In genomic region chr5:65536751-65537419, GRCm38 (mm10) we compare ENCODE assay signal across 8 mouse cellular contexts. TPM values are rescaled to one million over a fixed set of nuclear protein-coding genes. Genes with fewer than 3 reads are reported as not detected.
DNase-seq lines count a peak whose midpoint lies in the region; ATAC-seq and TF ChIP-seq lines count a peak whose summit lies in the region.

TSS of gene Smim14 (minus strand) at chr5:65537184.
TSS of gene Ube2k (plus strand) at chr5:65537233.

- no peaks in the 10 kb centered on the region for H3K27me3 ChIP-seq in forebrain, embryonic 15.5 days

- H3K36me3 ChIP-seq in forebrain, embryonic 15.5 days = no peaks in the 10 kb centered on the region

- intact Hi-C loops in heart, postnatal 25 days (cut with DNase I) = loop anchor here (2.0 to 5.0 kb wide), 3 partner anchors 44 to 225 kb away; partner anchors contain the start of genes Gm43552, N4bp2 and Ugdh

- peaks cover 21% of the 10 kb centered on the region for H3K4me1 ChIP-seq in forebrain, embryonic 15.5 days
- H3K4me1 ChIP-seq in lung, adult 2 months (ENCODE audit: control insufficient read depth, insufficient read depth, low read length) = peaks cover 4% of the 10 kb centered on the region; the same call in 1 of the 2 replicates

- H3K9ac ChIP-seq in forebrain, embryonic 15.5 days (replicated peaks) = peak within 1 kb of the TSS; percentile 91

- H3K4me2 ChIP-seq in forebrain, embryonic 15.5 days (replicated peaks) = peak within 1 kb of the TSS; percentile 60

- H3K9me3 ChIP-seq in forebrain, embryonic 15.5 days = no peaks in the 10 kb centered on the region

- DNase-seq in ES-CJ7 (ENCODE audit: low read depth, low spot score) = peak; percentile 90
- DNase-seq in cerebellum, adult 11 months = peak; percentile 92
- DNase-seq in heart, postnatal 25 days (ENCODE audit: low spot score) = peak; percentile 91
- peak; percentile 90 to 96 for DNase-seq in layer of hippocampus, adult 18-20 months (ENCODE audit: low spot score in 2 of 2)
- peak; percentile 91 for DNase-seq in lung, adult 2 months
- DNase-seq in thymus, adult 18-20 months = peak; percentile 89 to 91

- under 1% methylated on average over 64 of the region's 66 CpGs for WGBS in forebrain, embryonic 15.5 days
- WGBS in lung, adult 2 months = under 1% methylated on average over 66 of the region's 66 CpGs

- TF ChIP-seq CTCF in lung, adult 2 months (IDR thresholded peaks at IDR 0.05; ENCODE audit: insufficient read depth, low read length) = no peak

- peak; percentile 97 for ATAC-seq in forebrain, embryonic 15.5 days (replicated peaks)
- ATAC-seq in neutrophil, adult 5-6 weeks (ENCODE audit: extremely low read depth, insufficient number of reproducible peaks, low FRiP score, poor library complexity, severe bottlenecking) = peak; percentile 74

- H3K4me3 ChIP-seq in forebrain, embryonic 15.5 days = peak within 1 kb of the TSS; percentile 90
- H3K4me3 ChIP-seq in lung, adult 2 months (replicated peaks; ENCODE audit: extremely low read depth, low read depth, low read length) = peak within 1 kb of the TSS; percentile 99

- peak; percentile 81; the same call in 1 of the 2 replicates for TF ChIP-seq POLR2A in lung, adult 2 months (IDR thresholded peaks at IDR 0.05; ENCODE audit: borderline replicate concordance, extremely low read depth, low read depth, low read length)

- H3K27ac ChIP-seq in forebrain, embryonic 15.5 days (replicated peaks) = peak within 1 kb of the TSS; percentile 98

RNA-seq across cellular contexts. Expression of gene Smim14, which starts in this region (rescaled TPM):
- 190 and 195 TPM in 2 replicates for polyA plus RNA-seq in forebrain, embryonic 15.5 days (2015; fragmentation: Nextera tagmentation; extraction: Ambion mirVana)
- total RNA-seq in heart, postnatal 25 days (2021) = 100 to 1,000 TPM in 1 of 2 experiments, 10 to 100 TPM in 1; 91.5 to 105 TPM
- total RNA-seq in layer of hippocampus, adult 18-20 months (2021) = 100 to 1,000 TPM; 160 to 166 TPM
- 137 and 157 TPM in 2 replicates for polyA plus RNA-seq in lung, adult 2 months (2012; rRNA removed)
- 293 and 297 TPM in 2 replicates for total RNA-seq in neutrophil, adult 5-6 weeks (2017)

RNA-seq across cellular contexts. Expression of gene Ube2k, which starts in this region (rescaled TPM):
- polyA plus RNA-seq in forebrain, embryonic 15.5 days (2015; fragmentation: Nextera tagmentation; extraction: Ambion mirVana) = 195 and 199 TPM in 2 replicates
- 10 to 100 TPM; 70.4 to 70.9 TPM for total RNA-seq in heart, postnatal 25 days (2021)
- 100 to 1,000 TPM; 120 to 128 TPM for total RNA-seq in layer of hippocampus, adult 18-20 months (2021)
- polyA plus RNA-seq in lung, adult 2 months (2012; rRNA removed) = 12.3 and 15.1 TPM in 2 replicates
- 42.8 and 43.2 TPM in 2 replicates for total RNA-seq in neutrophil, adult 5-6 weeks (2017)

Comparison
In these comparisons a context has a peak if more than half of its experiments do, and no peak if none do; other contexts are left out.
1. Peak in every context shown above with its lines: DNase-seq, ATAC-seq, H3K4me3 ChIP-seq and H3K27ac ChIP-seq.
2. RNA of gene Ube2k (polyA plus RNA-seq): 195 to 199 TPM in forebrain, embryonic 15.5 days; 12.3 to 15.1 TPM in lung, adult 2 months; every median in the first group is over 10 times any median in the second.